ENCODE assay signal across 8 mouse cellular contexts in genomic region chr11:57673977-57674687, GRCm38 (mm10). TPM values are rescaled to one million over a fixed set of nuclear protein-coding genes. Genes with fewer than 3 reads are reported as not detected.
A peak's percentile ranks its signal among the peaks of the same experiment; 100 is the strongest.
DNase-seq lines count a peak whose midpoint lies in the region; ATAC-seq and TF ChIP-seq lines count a peak whose summit lies in the region.

No protein-coding gene starts in this region.

- peaks cover 79% of the 10 kb centered on the region for H3K4me1 ChIP-seq in kidney, embryonic 15.5 days
- peaks cover 39% of the 10 kb centered on the region for H3K4me1 ChIP-seq in olfactory bulb, adult 2 months (ENCODE audit: control insufficient read depth, insufficient read depth, low read length)

- peak; percentile 21 to 26 for DNase-seq in right cerebral cortex, adult 2 months (ENCODE audit: low spot score in 2 of 2)
- DNase-seq in right cerebral cortex, postnatal 4 days: no peak
- peak; percentile 24 to 33 for DNase-seq in frontal cortex, postnatal 36 days (ENCODE audit: low spot score in 2 of 2)
- no peak for DNase-seq in embryo, embryonic 9.5 days (ENCODE audit: extremely low spot score)
- no peak for DNase-seq in c-Kit-positive CD71-positive TER-119-positive erythroid progenitor cells, embryonic 14.5 days (ENCODE audit: low spot score)
- DNase-seq in adrenal gland, postnatal 4 days (ENCODE audit: low spot score in 2 of 2): no peak

- H3K9ac ChIP-seq in kidney, embryonic 15.5 days: 0 out of 2 replicates have a peak overlapping the region, but pooled peaks have one; percentile 8

- WGBS in kidney, embryonic 15.5 days: 38% methylated on average over 12 of the region's 12 CpGs
- WGBS in olfactory bulb, adult 2 months: 38% methylated on average over 12 of the region's 12 CpGs

- H3K27me3 ChIP-seq in kidney, embryonic 15.5 days: no peaks in the 10 kb centered on the region

- no peak overlapping the region for H3K4me3 ChIP-seq in kidney, embryonic 15.5 days (replicated peaks)
- no peak overlapping the region for H3K4me3 ChIP-seq in olfactory bulb, adult 2 months (ENCODE audit: insufficient read depth, low read depth, low read length)

- H3K4me2 ChIP-seq in kidney, embryonic 15.5 days: peak overlapping the region; percentile 30

- H3K36me3 ChIP-seq in kidney, embryonic 15.5 days: no peaks in the 10 kb centered on the region

- peak overlapping the region; percentile 94 for H3K27ac ChIP-seq in kidney, embryonic 15.5 days
- H3K27ac ChIP-seq in olfactory bulb, adult 2 months (ENCODE audit: insufficient read depth, low read depth, low read length): peak overlapping the region; percentile 74

- ATAC-seq in kidney, embryonic 15.5 days (replicated peaks; ENCODE audit: low FRiP score): no peak

- H3K9me3 ChIP-seq in kidney, embryonic 15.5 days (replicated peaks): no peaks in the 10 kb centered on the region

- no peak for TF ChIP-seq CTCF in olfactory bulb, adult 2 months (IDR thresholded peaks at IDR 0.05; ENCODE audit: insufficient read depth, low read depth, low read length)

- no peak for TF ChIP-seq POLR2A in olfactory bulb, adult 2 months (IDR thresholded peaks at IDR 0.05; ENCODE audit: insufficient read depth, low read depth, low read length)

RNA-seq across cellular contexts. Expression of gene Galnt10, which starts 28.9 kb away (rescaled TPM):
- polyA plus RNA-seq in kidney, embryonic 15.5 days (2015; fragmentation: Nextera tagmentation; extraction: Ambion mirVana): 22.3 and 23.6 TPM in 2 replicates
- polyA plus RNA-seq in olfactory bulb, adult 2 months (2012; ENCODE audit: insufficient read depth, insufficient read length, low replicate concordance, missing spikeins): not detected in 2 replicates
- 10 to 100 TPM; 44.5 to 46.2 TPM for total RNA-seq in adrenal gland, postnatal 4 days (2021)

Comparison
In these comparisons a context has a peak if more than half of its experiments do, and no peak if none do; other contexts are left out.
1. DNase-seq: peak in right cerebral cortex, adult 2 months (2 of 2) and frontal cortex, postnatal 36 days (2 of 2); none in right cerebral cortex, postnatal 4 days (single experiment), embryo, embryonic 9.5 days (single experiment), c-Kit-positive CD71-positive TER-119-positive erythroid progenitor cells, embryonic 14.5 days (single experiment) and adrenal gland, postnatal 4 days (0 of 2).